Mouse (Mus musculus): ENCODE measurements around the gene Cgnl1.
A peak's percentile ranks its signal among the peaks of the same experiment; 100 is the strongest.

Cgnl1 gene

DNA sequence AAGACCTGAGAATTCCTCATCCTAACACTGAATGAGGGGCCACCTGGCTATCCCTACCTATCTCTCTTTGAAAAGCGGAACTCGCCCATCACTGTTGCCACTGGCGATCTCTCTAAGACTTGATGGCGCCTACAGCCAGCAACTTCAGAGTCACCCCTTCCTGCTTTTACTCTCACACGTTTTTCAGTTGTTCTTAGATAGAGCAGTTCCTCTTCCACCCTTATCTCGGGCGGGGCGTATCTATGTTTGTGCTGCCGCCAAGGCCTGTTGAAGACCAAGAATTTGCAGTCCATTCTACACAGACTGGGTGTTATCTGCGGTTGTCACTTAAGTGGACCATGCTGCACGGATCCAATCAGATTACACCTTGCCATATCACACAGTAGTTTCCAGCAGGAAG, 62.2 kb downstream of the Cgnl1 start:
- DNase-seq, result no peak

DNA sequence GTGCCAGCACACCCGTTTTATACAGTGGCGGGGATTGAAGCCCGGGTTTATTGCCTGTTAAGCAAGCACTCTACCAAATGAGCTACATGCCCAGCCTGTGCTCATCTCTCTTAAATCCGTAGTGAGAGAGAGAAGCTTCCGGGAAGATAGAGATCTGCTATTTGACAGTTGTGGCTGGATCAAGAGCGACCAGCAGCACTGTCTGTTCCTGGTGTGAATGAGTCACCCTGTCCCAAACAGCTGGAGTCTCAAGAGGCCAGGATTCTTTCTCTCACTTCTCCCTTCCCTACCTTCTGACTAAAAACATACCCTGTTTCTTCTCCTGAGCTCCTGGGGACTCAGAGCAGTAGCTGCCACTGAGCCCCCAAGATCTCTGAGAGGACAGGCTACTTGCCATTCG, 63.4 kb downstream of the Cgnl1 start:
- DNase-seq, result no peak

DNA sequence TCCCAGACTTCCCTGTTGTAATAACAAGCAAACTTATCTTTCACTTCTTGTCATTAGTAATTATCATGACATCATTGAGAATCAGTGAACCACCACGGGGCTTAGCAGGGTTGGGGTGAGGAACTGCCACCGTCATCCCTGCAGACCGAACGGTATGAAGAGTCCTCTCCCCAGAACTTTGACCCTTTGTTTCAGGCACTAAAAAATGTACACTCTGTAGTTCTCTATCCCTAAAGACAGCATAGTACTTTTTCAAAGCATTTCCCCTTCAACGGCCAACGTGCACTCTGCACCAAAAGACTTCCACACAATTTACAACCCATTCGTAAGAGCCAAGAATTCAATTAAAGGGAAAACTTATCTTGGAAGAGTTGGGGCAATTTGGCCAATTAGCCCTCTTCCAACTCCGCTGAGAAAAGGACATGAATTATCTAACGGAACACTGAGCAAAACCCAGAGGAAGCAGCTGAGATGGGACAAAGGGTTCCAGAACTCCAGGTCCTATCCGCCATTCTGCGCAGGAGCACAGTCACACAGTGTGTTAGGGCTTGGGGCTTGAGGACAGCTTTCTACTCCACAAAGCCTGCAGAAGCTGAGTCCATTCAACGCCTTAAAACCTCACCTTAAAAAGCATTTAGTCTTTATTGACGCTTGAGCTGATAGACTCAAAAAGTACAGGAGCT, 66.9 kb downstream of the Cgnl1 start:
- peak in 1 of 2 experiments; percentile 67 for DNase-seq

DNA sequence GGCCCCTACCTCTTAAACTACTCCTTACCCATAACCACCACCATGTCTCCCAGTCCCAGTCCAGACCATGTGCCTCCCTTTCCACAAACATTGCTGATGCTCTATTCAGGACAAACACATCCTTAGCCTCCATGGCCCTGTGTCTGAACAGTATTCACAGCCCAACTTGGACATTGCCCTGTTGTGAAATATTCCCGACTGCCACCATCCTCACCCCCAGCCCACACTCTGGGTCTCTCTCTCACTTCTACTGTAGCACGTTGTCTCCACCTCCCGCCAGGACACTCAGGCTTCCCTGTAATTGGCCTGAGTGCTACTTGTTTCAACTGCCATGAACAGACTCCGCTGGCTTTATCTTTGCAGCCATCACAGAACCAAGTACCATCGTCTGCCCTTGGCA, 72.3 kb downstream of the Cgnl1 start:
- no peak for DNase-seq

DNA sequence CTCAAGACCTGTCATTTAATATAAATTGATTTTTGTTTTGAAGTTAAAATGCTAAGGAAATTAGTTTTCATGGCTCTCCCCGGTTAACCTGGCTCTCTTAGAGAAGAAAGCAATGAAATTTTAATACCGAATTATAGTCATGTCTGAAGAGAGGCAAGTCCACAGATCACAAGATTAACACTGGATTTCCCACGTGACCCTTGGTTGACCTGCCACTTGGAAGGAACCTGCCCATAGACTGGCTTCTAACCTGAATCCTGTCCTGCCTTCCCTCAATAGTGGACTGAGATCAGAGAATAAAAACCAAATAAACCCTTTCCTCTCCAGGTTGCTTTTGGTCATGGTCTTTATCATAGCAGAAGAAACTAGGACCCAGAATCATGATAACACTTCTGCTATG, 73.3 kb downstream of the Cgnl1 start:
- peak; percentile 49 to 61 for DNase-seq

DNA sequence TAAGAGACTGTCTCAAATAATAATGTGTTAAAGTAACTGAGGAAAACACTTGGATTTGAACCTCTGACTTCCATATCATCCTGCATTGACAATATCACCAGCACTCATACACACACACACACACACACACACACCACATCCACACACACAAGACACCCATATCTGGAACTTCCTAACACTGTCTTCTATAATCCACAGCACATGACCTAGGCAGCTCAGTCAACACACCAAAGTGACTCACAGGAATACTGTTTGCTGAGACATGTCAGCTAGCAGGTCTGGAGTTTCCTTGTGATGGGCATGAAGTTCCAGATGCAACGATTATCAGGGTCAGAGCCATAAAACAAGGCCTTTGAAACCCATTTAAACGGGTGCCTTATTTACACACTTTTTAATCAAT, 74.2 kb downstream of the Cgnl1 start:
- DNase-seq, result no peak

DNA sequence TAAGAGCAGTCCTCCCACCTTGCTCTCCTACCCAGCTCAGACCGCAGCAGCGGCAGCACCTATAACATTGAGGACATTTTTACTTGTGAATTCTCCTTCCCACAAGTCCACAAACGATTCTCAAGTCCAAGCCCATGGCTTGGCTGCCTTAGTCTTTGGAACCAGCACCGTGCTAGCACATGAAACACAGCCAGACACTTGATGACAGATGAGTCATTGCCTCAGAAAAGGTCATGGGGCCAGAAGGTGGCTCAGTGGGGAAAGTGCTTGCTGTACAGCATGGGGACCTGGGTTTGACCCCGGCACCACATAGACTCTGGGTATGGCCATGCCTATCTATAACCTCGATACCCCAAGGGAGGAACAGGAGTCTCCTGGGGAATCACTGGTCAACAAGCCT, 74.6 kb downstream of the Cgnl1 start:
- no peak for DNase-seq

DNA sequence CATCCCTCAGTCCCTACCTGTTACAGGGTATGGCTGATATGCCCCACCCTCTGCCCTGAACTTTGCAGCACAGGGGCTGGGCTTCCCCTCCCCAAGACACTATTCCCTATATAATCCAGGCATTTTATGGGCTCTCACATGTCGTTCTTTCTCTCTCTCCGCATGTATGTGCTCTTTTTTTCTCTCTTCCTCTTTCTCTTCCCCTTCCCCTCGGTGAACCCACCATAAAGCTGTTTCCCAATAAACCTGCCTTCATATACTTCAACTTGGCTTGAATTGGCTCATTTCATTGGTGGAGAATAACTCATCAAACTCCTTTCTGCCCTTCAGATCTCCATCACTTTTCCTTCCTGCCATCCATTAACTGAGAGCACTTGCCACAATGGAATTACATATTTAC, 76.3 kb downstream of the Cgnl1 start:
- no peak for DNase-seq

DNA sequence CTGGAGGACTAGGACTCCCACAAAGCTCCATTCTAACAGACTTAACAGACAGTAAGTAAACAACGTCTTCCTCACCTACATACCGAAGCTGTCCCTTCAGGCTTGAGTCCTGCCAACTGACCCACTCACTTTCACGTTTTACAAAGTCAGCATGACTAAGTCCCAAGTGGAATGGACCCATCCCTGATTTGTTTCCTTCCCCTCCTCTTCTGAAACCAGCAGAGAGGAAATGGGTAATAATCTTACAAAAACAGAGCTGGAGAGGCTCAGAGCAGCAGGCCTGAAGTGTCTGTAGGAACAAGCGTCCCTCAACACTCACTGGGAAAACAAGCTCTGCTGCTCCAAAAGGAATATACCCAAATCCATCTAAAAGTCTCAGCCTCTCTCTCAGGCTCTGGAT, 77.2 kb downstream of the Cgnl1 start:
- DNase-seq, result no peak

DNA sequence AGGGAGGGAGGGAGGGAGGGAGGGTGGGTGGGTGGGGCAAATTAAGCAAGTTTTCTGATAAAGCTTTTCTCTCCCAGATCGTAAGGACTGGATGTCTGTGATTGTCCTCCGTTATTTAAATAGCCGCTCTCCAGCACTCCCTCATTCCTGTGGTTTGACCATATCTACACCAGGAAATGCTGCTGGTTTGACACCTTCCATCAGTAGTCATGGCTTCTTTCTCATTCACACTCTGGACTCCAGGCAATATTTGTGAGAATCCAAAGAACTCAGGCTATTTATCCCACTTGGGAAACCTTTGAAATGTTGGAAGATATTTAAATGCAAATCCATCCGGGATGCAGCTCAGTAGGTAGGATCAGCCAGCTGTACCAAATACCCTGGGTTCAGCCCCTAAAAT, 77.6 kb downstream of the Cgnl1 start:
- no peak for DNase-seq

DNA sequence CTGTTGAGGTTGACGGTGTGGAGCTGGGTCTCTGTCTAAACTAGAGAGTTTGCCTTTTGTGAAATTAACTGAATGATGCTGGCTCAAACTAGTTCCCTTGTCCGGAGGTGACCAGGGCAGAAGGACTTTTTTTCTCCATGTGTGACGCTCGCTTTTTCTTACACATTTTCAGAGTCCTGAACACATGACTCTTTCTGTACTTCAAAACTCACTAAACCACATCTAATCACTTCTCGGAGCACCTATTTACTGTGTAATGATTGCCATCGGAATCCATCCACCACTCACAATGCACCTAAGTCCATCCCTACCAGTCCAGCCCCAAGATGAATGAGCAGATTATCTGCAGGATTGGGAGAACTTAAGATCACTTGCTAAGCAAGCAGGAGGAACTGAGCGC, 79.2 kb downstream of the Cgnl1 start:
- no peak for DNase-seq

DNA sequence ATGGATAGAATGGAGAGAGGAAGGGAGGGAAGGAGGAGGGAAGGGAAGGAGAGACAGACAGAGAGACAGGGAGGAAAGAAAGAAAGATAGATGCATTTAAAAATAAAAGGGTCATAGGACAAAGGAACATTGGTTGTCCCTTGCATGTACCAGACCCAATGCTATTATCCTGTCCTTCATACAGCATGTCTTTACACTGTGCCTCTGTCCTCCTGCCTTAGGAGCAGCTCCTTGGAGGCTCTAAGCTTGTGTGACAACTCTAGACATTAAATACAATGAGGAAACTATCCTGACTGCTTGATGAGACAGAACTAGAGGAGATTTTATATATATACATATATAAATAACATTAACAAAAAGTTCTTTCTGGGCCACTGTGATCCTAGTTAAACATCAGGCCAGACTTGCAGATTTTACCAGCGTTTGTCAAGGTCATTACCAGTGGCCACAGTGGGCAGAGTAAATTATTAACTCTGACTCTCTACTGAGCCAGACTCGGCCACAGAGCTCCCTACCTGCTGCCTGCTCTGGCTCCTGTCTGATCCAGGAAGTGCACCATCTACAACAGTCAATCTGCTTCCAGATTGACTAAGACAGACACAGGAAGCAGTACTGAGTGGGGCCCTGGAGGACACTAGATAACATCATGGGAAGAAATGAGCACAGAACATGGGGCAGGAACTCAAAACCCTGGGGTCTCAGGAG, 81.9 kb downstream of the Cgnl1 start:
- DNase-seq, result peak; percentile 65 to 83

DNA sequence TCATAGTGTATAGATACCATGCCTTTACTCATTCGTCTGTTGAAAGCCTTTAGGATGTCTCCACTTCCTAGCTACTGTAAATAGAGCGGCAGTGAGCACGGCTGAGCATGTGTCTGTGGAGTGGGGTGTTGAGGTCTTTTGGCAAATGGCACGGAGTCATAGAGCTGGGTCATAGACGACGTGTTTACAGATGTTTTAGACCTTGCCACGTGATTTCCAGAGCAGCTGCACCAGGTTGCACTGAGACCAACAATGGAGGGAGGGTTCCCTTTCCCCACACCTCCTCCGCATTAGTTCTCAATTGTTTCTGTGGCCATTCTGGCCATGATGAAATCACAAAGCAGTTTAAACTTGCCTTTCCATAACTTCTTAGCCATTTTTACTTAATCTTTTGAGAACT, 84.9 kb downstream of the Cgnl1 start:
- DNase-seq, result no peak

DNA sequence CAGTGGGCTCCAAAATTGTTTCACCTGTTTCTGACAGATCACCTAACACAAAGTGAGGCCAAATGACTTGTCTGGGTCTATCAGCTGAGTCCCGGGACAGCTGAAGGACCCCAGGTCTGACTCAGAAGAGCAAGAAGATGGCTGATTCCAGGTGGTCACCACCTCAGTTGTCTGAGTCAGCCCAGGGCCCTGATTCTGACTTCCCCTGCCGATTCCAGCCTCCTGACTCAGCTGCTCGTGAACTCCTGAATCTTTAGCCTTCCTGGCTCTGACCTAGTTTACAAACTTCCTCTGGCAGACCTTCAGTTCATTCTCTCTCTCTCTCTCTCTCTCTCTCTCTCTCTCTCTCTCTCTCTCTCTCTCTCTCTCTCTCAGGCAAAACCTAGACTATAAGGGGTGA, 86.6 kb downstream of the Cgnl1 start:
- DNase-seq, result no peak

DNA sequence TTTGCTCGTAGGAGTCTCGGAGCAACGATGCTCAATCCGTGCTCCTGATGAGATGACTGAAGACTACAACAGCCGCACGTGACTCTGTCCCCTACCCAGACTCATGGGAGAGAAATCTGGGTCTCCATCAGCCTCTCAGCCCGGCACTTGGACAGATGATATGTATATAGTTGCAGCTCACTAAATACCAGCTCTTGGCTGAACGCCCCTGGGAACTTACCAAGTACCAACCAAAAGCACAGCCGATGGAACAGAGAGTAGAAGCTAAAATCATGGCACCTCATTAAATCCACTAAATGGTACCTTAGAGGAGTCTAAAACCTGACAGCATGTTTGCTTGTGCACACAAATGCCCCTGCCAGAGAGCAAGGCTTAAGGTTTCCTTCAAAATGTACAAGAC, 91.0 kb downstream of the Cgnl1 start:
- DNase-seq, result peak in 1 of 2 experiments; percentile 28

DNA sequence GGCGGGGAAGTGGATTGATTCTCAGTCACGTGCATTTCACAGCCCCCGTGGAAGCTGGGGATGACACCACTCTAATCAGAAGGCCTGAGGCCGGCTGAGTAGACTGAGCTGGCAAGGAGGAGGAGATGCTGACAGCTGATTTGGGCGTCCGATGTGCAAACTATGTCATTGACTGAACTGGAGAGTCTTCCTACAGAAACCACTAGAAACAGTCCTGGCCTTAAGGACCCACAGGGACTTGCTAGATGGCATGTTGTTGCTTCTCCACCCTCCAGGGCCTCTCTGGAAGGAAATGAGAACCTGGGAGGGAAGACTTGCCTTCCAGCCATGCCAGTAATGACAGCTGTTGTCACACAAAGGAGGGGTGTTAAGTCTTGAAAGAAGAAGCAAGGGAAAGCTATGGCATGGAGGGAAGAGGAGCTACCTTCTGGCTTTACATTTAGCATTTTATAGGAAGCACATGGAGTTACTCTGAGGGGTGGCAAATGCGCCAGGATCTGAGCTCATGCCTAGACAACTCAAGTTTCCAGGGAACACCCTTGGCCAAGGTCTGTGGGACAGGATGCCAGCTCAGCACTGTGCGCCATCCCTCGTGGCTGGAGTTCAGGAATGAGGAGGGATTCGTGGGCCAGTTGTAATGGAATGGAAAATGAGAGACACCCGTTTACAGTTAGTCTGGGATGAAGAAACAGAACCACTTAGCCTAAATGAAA, 92.1 kb downstream of the Cgnl1 start:
- peak in 1 of 2 experiments; percentile 73 for DNase-seq

DNA sequence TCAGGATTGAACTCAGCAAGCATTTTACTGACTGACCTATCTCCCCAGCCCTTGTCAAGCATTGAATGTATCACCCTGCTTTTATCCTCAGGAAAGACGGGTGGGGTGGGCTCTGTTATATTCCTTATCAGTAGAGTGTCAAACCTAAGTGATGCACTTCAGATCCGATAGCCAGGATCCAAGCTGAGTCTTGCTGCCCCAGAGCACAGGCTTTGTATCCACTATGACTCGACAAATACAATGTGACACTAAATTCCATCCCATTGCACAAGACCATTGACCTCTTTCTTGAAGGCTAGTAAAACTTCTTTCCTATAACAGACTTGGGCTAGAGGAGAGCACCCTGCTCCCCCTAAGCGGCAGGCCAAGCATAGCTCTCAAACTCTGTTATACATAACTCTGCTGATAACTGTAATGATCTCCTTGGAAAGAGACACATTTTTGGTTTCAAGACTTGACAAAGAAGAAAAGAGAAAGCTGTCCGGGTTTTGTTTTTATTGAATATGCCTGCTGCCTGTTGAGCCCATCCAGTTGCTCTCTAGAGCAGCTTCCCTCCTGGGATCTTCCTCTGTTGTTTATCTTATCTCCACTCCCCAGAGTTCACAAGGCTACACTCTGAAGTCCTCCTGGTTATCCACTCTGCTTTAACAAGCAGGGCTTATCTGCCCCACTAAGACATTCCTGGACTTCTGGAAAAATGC, 94.3 kb downstream of the Cgnl1 start:
- peak in 1 of 2 experiments; percentile 31 for DNase-seq

DNA sequence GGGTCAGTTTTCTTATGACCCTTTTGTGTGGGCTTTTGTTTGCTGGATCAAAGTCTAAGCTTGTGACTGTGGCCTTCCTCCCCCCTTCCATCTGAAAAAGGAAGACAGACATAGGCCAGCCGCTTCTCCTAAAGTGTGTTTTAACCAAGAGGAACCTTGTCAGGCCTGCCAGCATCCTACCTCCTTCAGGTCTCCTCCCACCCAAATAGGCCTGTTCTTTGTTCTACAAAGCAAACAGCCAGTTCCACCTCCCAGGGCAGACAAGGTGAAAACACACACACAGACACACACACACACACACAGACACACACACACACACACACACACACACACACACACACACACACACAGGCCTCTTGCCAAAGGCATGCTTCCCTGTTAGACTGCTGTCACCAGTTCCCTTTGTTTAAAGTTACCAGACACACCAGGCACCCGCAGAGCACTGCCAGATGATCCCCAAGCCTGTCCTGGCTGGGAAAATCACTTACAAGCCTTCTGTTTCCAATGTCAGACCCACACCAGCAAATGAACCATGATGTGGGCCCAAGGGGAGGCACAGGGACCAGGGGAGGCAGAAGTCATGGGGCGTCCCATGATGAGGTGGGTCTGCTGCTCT, 95.5 kb downstream of the Cgnl1 start:
- DNase-seq, result peak in 1 of 2 experiments; percentile 29

DNA sequence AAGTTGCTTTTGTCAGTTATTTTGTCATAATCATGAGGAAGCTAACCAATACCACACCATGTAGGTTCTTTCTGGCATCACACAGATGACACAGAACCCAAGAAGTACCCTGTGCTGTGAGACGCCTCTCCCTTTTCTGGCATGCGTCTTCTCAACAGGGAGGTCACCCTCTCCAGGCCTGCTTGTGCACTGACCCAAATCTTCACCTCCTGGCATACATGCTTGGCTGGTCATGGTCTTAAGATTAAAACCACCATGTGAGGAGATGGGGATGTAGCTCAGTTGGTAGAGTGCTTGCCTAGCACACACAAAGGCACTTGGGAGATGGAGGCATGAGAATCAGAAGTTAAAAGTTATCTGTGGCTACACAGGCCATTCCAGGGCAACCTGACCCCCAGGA, 96.2 kb downstream of the Cgnl1 start:
- DNase-seq, result peak; percentile 66 to 85

DNA sequence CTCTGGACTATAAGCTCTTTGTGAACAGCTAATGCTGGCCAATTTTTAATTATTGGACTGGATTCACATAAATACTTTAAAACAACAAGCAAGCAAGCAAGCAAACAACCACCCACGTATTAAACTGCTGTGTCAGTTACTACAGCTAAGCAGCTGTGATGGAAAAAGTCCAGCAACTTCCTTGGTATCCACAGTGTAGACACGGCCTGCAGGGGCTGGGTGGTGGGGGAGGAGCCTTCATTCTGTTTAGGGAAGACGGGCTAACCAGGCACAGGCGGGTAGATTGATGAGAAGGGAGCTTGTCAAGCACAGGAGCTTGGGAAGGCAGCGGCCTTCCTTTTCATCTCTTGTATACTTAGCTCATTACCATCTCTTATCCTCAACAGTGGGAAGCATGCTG, 96.9 kb downstream of the Cgnl1 start:
- DNase-seq, result peak; percentile 66 to 73

DNA sequence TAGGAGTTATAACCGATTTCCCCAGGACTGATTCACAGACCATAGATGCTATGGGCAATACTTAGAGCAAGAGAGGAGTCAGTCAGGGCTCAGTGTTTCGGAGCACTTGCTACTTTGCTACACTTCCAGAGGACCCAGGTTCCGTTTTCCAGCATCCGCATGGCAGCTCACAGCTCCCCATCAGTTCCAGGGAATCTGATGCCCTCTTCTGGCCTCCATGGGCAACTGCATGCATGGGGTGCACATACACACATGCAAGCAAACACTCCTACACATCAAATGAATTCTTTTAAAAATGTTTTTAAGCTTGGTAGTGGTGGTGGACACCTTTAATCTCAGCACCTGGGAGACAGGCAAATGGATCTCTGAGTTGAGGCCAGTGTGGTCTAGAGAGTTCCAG, 98.9 kb downstream of the Cgnl1 start:
- DNase-seq, result no peak

DNA sequence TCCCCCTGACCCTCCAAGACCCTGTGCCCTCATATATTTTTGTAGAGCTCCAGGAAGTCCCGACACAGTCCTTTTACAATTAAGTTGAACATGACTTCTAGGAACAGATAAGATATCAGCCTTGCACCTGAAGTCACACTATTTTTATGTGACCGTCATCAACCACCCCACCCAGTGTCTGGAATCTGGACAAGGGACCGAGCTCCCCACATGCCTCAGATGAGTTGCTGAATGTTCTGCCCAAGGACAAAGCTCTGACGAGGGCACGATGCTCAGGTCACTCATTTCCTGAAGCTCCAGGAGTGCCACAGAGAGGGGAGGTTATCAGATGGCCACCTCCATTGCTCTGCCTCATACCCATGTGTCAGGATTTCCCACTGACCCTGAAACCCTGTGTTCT, 100.7 kb downstream of the Cgnl1 start:
- DNase-seq, result no peak

DNA sequence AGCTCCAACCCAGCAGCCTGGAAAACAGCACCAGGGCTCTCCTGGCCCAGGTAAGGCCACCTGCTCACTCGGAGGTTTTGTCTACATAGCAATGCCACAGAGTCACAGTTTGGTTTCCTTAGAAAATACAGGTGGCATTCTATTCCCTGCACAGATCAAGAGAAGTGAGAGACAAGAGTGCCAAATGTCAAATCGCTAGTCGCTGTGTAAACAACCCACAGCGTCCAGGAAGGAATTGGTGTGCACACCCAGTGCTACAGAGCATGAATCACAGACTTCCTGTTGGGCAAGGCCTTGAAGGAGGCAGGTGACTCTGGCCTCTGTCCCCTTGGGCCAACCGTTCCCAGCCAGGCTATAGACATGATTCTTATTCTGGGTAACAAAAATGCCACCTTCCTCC, 103.8 kb downstream of the Cgnl1 start:
- peak; percentile 54 to 83 for DNase-seq

All from kidney, postnatal 25 days (tissue).